Comparison of ENCODE assay signal across 14 mouse cellular contexts in genomic region chr6:71111419-71112113, GRCm38 (mm10). TPM values are rescaled to one million over a fixed set of nuclear protein-coding genes. Genes with fewer than 3 reads are reported as not detected.
A peak's percentile ranks its signal among the peaks of the same experiment; 100 is the strongest.
DNase-seq lines count a peak whose midpoint lies in the region; ATAC-seq and TF ChIP-seq lines count a peak whose summit lies in the region.
"Had no signal": no experiment of that assay in that cellular context is flagged by ENCODE, and none has a peak within 500 bp of the region (broad histone marks: within the 10 kb centered on the region; RNA-seq: fewer than 3 reads in every experiment).

No protein-coding gene starts in this region.

- no peaks in the 10 kb centered on the region for H3K4me1 ChIP-seq in midbrain, postnatal 0 days (ENCODE audit: insufficient read depth, low read length)
- 0 out of 2 replicates have a peak, but pooled peaks cover 5% of the 10 kb centered on the region for H3K4me1 ChIP-seq in midbrain, embryonic 10.5 days
- H3K4me1 ChIP-seq: forebrain, embryonic 12.5 days; stomach, embryonic 15.5 days had no signal

- no peak overlapping the region for H3K4me3 ChIP-seq in midbrain, postnatal 0 days (ENCODE audit: low read depth, low read length)
- H3K4me3 ChIP-seq in midbrain, embryonic 10.5 days = no peak overlapping the region
- H3K4me3 ChIP-seq: embryonic facial prominence, embryonic 13.5 days; forebrain, embryonic 12.5 days; gastrocnemius, adult 2 months; stomach, embryonic 15.5 days had no signal

- no peak for ATAC-seq in midbrain, postnatal 0 days (ENCODE audit: low FRiP score)

- DNase-seq in heart, adult 9 months (ENCODE audit: low spot score in 2 of 2) = peak; percentile 8 to 17
- no peak for DNase-seq in heart, postnatal 14 days
- peak; percentile 64 for DNase-seq in midbrain, postnatal 0 days (ENCODE audit: low spot score)
- no peak for DNase-seq in midbrain, embryonic 10.5 days (ENCODE audit: low spot score)
- peak; percentile 38 for DNase-seq in cerebellum, adult 9-10 months
- peak; percentile 14 for DNase-seq in skeletal muscle tissue, adult 2 months (ENCODE audit: low read depth, low spot score)
- no peak for DNase-seq in layer of hippocampus, postnatal 14 days (ENCODE audit: low spot score in 2 of 2)
- no peak for DNase-seq in c-Kit-positive CD71-positive TER-119-positive erythroid progenitor cells, embryonic 14.5 days (ENCODE audit: low spot score)
- DNase-seq: gastrocnemius, adult 2 months; layer of hippocampus, adult 9-11 months; right cerebral cortex, postnatal 4 days had no signal

- H3K9me3 ChIP-seq in midbrain, postnatal 0 days (ENCODE audit: low read length) = no peaks in the 10 kb centered on the region
- H3K9me3 ChIP-seq in midbrain, embryonic 10.5 days (replicated peaks) = no peaks in the 10 kb centered on the region
- H3K9me3 ChIP-seq: embryonic facial prominence, embryonic 13.5 days; forebrain, embryonic 12.5 days; stomach, embryonic 15.5 days had no signal

- H3K36me3 ChIP-seq in midbrain, postnatal 0 days (ENCODE audit: insufficient read depth, low read length) = no peaks in the 10 kb centered on the region
- H3K36me3 ChIP-seq in midbrain, embryonic 10.5 days = no peaks in the 10 kb centered on the region
- H3K36me3 ChIP-seq: embryonic facial prominence, embryonic 13.5 days; forebrain, embryonic 12.5 days; stomach, embryonic 15.5 days had no signal

- H3K27me3 ChIP-seq in midbrain, postnatal 0 days (ENCODE audit: insufficient read depth, low read length) = no peaks in the 10 kb centered on the region
- H3K27me3 ChIP-seq in midbrain, embryonic 10.5 days (ENCODE audit: low read depth, poor library complexity, severe bottlenecking) = no peaks in the 10 kb centered on the region
- H3K27me3 ChIP-seq: embryonic facial prominence, embryonic 13.5 days; forebrain, embryonic 12.5 days; stomach, embryonic 15.5 days had no signal

- WGBS in midbrain, postnatal 0 days = 59% methylated on average over 11 of the region's 11 CpGs
- 69% methylated on average over 11 of the region's 11 CpGs for WGBS in midbrain, embryonic 10.5 days

- intact Hi-C loops in heart, postnatal 14 days (cut with DNase I) = no loop called here

- H3K4me2 ChIP-seq in midbrain, postnatal 0 days (ENCODE audit: low read depth, low read length, poor library complexity, severe bottlenecking) = no peak overlapping the region
- H3K4me2 ChIP-seq: embryonic facial prominence, embryonic 13.5 days; forebrain, embryonic 12.5 days; stomach, embryonic 15.5 days had no signal

- no peak overlapping the region for H3K9ac ChIP-seq in midbrain, postnatal 0 days (replicated peaks; ENCODE audit: low read length, poor library complexity, severe bottlenecking)
- H3K9ac ChIP-seq: embryonic facial prominence, embryonic 13.5 days; forebrain, embryonic 12.5 days; stomach, embryonic 15.5 days had no signal

- no peak overlapping the region for H3K27ac ChIP-seq in midbrain, postnatal 0 days (ENCODE audit: low read depth, low read length)
- H3K27ac ChIP-seq in midbrain, embryonic 10.5 days (replicated peaks) = no peak overlapping the region
- H3K27ac ChIP-seq: embryonic facial prominence, embryonic 13.5 days; forebrain, embryonic 12.5 days; gastrocnemius, adult 2 months; stomach, embryonic 15.5 days had no signal

- TF ChIP-seq CTCF in midbrain, postnatal 0 days (IDR thresholded peaks at IDR 0.05) = no peak

RNA-seq across cellular contexts. Expression of gene Thnsl2, which starts 32.7 kb away (rescaled TPM):
- total RNA-seq in heart, postnatal 14 days (2021) = 1 to 10 TPM; 3.8 to 6.4 TPM
- total RNA-seq in midbrain, postnatal 0 days (2014; rRNA removed) = 3.7 and 7.3 TPM in 2 replicates
- polyA plus RNA-seq in midbrain, postnatal 0 days (2015; fragmentation: Nextera tagmentation; extraction: Ambion mirVana) = 4.9 and 5.4 TPM in 2 replicates
- polyA plus RNA-seq in midbrain, embryonic 10.5 days (2016; fragmentation: Nextera tagmentation; extraction: Ambion mirVana) = 5.3 and 6.4 TPM in 2 replicates
- total RNA-seq in layer of hippocampus, postnatal 14 days (2021) = 1 to 10 TPM; 3.2 to 3.9 TPM

Comparison
In these comparisons a context has a peak if more than half of its experiments do, and no peak if none do; other contexts are left out.
1. DNase-seq: peak in heart, adult 9 months (2 of 2), midbrain, postnatal 0 days (single experiment), cerebellum, adult 9-10 months (single experiment) and skeletal muscle tissue, adult 2 months (single experiment); none in heart, postnatal 14 days (0 of 2), midbrain, embryonic 10.5 days (single experiment), layer of hippocampus, postnatal 14 days (0 of 2) and c-Kit-positive CD71-positive TER-119-positive erythroid progenitor cells, embryonic 14.5 days (single experiment).